Mouse (Mus musculus): ENCODE measurements around the gene Rnf123. TPM values are rescaled to one million over a fixed set of nuclear protein-coding genes. Genes with fewer than 3 reads are reported as not detected.

Rnf123 gene
- total RNA-seq, 1 experiment: 14.5 TPM

DNA sequence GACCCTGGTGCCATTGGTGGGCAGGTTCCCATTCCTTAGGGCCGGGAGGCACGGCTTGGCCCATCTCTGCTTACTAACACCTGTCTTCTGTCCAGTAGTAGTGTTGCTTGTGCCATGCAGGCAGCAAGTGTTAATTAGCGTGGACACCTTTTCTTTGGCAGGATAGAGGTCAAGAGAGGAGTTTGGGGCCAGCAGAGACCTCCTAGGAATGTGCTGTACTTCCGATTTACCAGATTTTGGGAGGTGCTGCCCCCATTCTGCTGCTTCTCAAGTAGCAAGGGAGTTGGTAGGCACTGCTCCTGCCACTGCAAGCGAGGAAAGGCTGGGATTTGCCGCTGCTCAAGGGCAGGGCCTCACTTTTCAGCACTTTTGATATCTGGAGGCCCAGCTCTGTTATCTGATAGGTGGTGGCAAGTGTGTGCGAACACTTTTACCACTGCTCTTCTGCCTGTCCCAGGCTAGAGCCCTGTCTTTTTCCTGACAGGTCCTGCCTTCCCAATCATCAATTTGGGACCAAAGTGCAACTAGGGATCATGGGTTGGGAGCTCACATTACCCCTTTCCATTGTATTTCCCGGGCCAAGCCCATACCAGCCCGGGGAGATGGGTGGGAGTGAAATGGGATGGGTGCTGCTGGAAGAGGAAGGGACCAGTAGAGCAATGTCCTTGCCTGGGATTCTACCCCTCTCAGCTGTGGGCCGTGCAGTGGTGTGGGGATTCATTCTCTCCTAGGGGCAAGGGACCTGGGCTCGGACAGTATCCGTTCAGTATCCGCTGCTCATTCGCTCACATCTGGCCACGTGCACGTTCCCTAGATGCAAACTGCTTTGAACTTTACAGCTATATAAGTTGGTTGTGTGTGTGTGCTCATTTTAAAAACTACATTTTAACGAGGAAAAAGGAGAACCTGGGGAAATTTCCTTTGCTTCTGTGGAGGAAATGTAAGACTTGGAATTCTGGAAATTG, 35.3 kb downstream of the Rnf123 start:
- Histone ChIP-seq H3K27ac (ENCODE audit: insufficient read depth, low read depth, low read length, poor library complexity, severe bottlenecking) (no peak overlapping the region), H3K4me3 (ENCODE audit: insufficient read depth in 1 of 2, low read depth in 1 of 2, low read length in 2 of 2, poor library complexity in 1 of 2, severe bottlenecking in 1 of 2) (peak overlapping the region; percentile 48 to 92), H3K4me1 (ENCODE audit: control insufficient read depth in 2 of 2, insufficient read depth in 2 of 2, low read length in 2 of 2, poor library complexity in 1 of 2) (peaks cover 0 to 7% of the 10 kb centered on the region in 2 experiments; a peak in 1 of 4 replicates), H3K36me3 (ENCODE audit: control insufficient read depth, insufficient read depth, low read length, poor library complexity, severe bottlenecking) (peaks cover 31% of the 10 kb centered on the region), H3K9me3 (ENCODE audit: control insufficient read depth, insufficient read depth, low read depth, low read length) (no peaks in the 10 kb centered on the region), H3K9ac (ENCODE audit: insufficient read depth, low read depth, low read length, poor library complexity, severe bottlenecking) (peak overlapping the region; percentile 72; the same call in 1 of the 2 replicates)
- in situ Hi-C loops (cut with MboI; ENCODE audit: low sequenced_read_pairs in 2 of 2, unreplicated experiment in 2 of 2): no loop called here
- no peak for DNase-seq (ENCODE audit: low read depth, low spot score)
- TF ChIP-seq HCFC1 (IDR thresholded peaks at IDR 0.05; ENCODE audit: borderline replicate concordance, insufficient read depth, low read length) (no peak), MAFK (IDR thresholded peaks at IDR 0.05; ENCODE audit: insufficient read depth, low read depth, low read length) (no peak), ZNF384 (IDR thresholded peaks at IDR 0.05; ENCODE audit: low read depth, low read length) (no peak), ZC3H11A (IDR thresholded peaks at IDR 0.05; ENCODE audit: borderline replicate concordance, low read depth, low read length) (no peak), CHD2 (IDR thresholded peaks at IDR 0.05; ENCODE audit: low read depth, low read length) (no peak)

DNA sequence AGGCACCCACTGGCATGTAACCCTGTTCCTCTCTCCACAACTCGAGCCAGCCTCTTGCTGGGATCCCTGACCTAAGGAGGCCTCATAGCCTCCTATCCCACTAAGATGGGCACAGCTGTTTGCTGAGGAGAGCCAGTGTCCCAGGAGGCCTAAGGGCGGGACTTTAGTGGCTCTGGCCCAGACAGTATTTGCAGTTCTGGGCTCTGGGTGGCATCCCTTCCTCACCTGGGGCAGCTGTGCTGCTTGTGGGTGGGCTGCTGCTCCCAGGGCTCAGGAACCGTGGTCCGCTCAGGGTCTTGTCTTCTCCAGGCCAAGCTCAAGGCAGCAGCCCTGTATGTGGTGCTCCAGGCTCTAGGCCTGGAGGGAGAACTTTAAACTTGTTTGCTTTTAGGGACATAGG, 36.6 kb downstream of the Rnf123 start:
- in situ Hi-C loops (cut with MboI; ENCODE audit: low sequenced_read_pairs in 2 of 2, unreplicated experiment in 2 of 2): no loop called here

DNA sequence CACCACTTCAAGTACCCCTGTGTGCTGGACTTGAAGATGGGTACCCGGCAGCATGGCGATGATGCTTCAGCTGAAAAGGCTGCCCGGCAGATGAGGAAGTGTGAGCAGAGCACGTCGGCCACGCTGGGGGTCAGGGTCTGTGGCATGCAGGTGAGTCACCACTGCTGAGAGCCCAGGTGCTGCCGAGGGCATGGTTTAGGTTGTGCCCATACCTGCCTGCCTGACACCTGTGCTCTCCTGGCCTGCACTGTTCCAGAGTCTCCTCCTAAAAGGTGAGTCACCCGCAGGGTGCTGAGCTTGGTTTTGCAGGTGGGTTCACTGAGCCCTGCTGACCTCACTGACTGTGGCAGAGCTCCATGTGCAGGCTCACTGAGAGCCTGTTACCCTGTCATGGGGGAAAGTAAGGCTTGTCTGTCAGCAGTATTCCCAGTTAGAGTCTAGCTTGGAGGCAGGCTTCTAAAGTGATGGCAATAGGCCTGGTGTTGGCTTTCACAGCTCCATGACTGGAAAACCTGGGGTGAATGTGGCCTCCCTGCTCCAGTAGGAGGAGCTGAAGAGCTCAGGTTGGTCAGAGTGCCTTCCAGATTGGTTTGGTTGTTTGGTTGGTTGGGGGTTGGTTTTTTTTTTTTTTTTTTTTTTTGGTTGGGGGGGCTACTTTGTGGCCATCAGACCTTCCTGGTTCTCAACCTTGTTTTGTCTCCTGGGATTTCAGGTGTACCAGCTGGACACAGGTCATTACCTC, 38.2 kb downstream of the Rnf123 start:
- peaks cover 22% of the 10 kb centered on the region for H3K36me3 ChIP-seq (ENCODE audit: control insufficient read depth, insufficient read depth, low read length, poor library complexity, severe bottlenecking)
- DNase-seq (ENCODE audit: low read depth, low spot score): no peak
- H3K9me3 ChIP-seq (ENCODE audit: control insufficient read depth, insufficient read depth, low read depth, low read length): no peaks in the 10 kb centered on the region
- TF ChIP-seq ZNF384 (IDR thresholded peaks at IDR 0.05; ENCODE audit: low read depth, low read length): peak; percentile 85
- TF ChIP-seq ZC3H11A (IDR thresholded peaks at IDR 0.05; ENCODE audit: borderline replicate concordance, low read depth, low read length): no peak
- H3K27ac ChIP-seq (ENCODE audit: insufficient read depth, low read depth, low read length, poor library complexity, severe bottlenecking): no peak overlapping the region
- no peak overlapping the region for H3K9ac ChIP-seq (ENCODE audit: insufficient read depth, low read depth, low read length, poor library complexity, severe bottlenecking)
- no peak overlapping the region for H3K4me3 ChIP-seq (ENCODE audit: insufficient read depth in 1 of 2, low read depth in 1 of 2, low read length in 2 of 2, poor library complexity in 1 of 2, severe bottlenecking in 1 of 2)
- peaks cover 0 to 7% of the 10 kb centered on the region in 2 experiments; a peak in 1 of 4 replicates for H3K4me1 ChIP-seq (ENCODE audit: control insufficient read depth in 2 of 2, insufficient read depth in 2 of 2, low read length in 2 of 2, poor library complexity in 1 of 2)
- in situ Hi-C loops (cut with MboI; ENCODE audit: low sequenced_read_pairs in 2 of 2, unreplicated experiment in 2 of 2): no loop called here

More for the DNA sequence above, 36.6 kb downstream of the Rnf123 start:
- Histone ChIP-seq H3K27ac (ENCODE audit: insufficient read depth, low read depth, low read length, poor library complexity, severe bottlenecking) (no peak overlapping the region), H3K4me3 (ENCODE audit: insufficient read depth in 1 of 2, low read depth in 1 of 2, low read length in 2 of 2, poor library complexity in 1 of 2, severe bottlenecking in 1 of 2) (no peak overlapping the region), H3K9ac (ENCODE audit: insufficient read depth, low read depth, low read length, poor library complexity, severe bottlenecking) (no peak overlapping the region), H3K4me1 (ENCODE audit: control insufficient read depth in 2 of 2, insufficient read depth in 2 of 2, low read length in 2 of 2, poor library complexity in 1 of 2) (peaks cover 0 to 7% of the 10 kb centered on the region in 2 experiments; a peak in 1 of 4 replicates), H3K9me3 (ENCODE audit: control insufficient read depth, insufficient read depth, low read depth, low read length) (no peaks in the 10 kb centered on the region), H3K36me3 (ENCODE audit: control insufficient read depth, insufficient read depth, low read length, poor library complexity, severe bottlenecking) (peaks cover 27% of the 10 kb centered on the region)
- TF ChIP-seq MAFK (IDR thresholded peaks at IDR 0.05; ENCODE audit: insufficient read depth, low read depth, low read length): no peak
- TF ChIP-seq ZC3H11A (IDR thresholded peaks at IDR 0.05; ENCODE audit: borderline replicate concordance, low read depth, low read length): no peak
- TF ChIP-seq ZNF384 (IDR thresholded peaks at IDR 0.05; ENCODE audit: low read depth, low read length): no peak
- no peak for TF ChIP-seq CHD2 (IDR thresholded peaks at IDR 0.05; ENCODE audit: low read depth, low read length)
- no peak for TF ChIP-seq HCFC1 (IDR thresholded peaks at IDR 0.05; ENCODE audit: borderline replicate concordance, insufficient read depth, low read length)
- no peak for DNase-seq (ENCODE audit: low read depth, low spot score)

DNA sequence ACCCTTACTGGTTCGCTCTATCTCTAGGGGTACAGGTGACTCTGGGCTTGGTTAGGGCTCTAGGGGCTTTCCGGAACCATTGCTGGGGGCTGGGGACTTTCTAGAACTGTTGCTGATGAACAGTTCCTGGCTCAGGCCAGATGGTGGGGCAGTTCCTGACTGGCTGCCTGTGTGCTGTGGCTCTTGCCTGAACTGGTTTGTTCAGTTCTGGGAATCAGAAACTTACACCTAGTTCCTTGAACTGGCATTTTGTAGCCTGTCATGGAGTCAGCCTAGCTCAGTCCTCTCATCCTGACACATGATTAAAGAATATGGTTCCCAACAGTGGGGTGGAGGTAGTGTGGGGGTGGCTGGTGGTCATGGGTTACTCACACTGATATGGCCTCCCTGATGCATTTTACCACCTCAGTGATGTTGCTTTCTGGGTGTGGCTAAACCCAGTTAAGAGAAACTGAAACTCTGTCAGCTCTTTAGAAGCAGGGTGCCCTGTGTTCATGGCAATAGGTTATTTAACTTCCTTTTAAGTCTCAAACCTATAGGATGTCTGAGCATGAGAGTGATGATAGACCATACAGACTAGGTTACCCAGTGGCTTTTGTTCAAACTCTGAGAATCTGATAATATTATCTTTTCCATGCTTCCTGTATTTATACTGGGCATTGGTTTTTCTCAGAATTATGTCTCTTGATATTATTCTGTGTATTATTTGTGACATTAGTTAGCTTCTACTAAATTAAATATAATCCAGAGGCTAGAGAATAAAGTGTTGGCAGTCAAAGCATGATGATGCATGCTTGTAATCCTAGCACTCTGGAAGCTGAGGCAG, 47.6 kb downstream of the Rnf123 start:
- in situ Hi-C loops (cut with MboI; ENCODE audit: low sequenced_read_pairs in 2 of 2, unreplicated experiment in 2 of 2): no loop called here
- Histone ChIP-seq H3K36me3 (ENCODE audit: control insufficient read depth, insufficient read depth, low read length, poor library complexity, severe bottlenecking) (peaks cover 12% of the 10 kb centered on the region), H3K9ac (ENCODE audit: insufficient read depth, low read depth, low read length, poor library complexity, severe bottlenecking) (no peak overlapping the region), H3K4me1 (ENCODE audit: control insufficient read depth in 2 of 2, insufficient read depth in 2 of 2, low read length in 2 of 2, poor library complexity in 1 of 2) (peaks cover 6 to 9% of the 10 kb centered on the region in 2 experiments), H3K4me3 (ENCODE audit: insufficient read depth in 1 of 2, low read depth in 1 of 2, low read length in 2 of 2, poor library complexity in 1 of 2, severe bottlenecking in 1 of 2) (no peak overlapping the region), H3K27ac (ENCODE audit: insufficient read depth, low read depth, low read length, poor library complexity, severe bottlenecking) (no peak overlapping the region), H3K9me3 (ENCODE audit: control insufficient read depth, insufficient read depth, low read depth, low read length) (no peaks in the 10 kb centered on the region)
- no peak for DNase-seq (ENCODE audit: low read depth, low spot score)
- TF ChIP-seq MAFK (IDR thresholded peaks at IDR 0.05; ENCODE audit: insufficient read depth, low read depth, low read length) (no peak), CHD2 (IDR thresholded peaks at IDR 0.05; ENCODE audit: low read depth, low read length) (no peak), ZC3H11A (IDR thresholded peaks at IDR 0.05; ENCODE audit: borderline replicate concordance, low read depth, low read length) (no peak), HCFC1 (IDR thresholded peaks at IDR 0.05; ENCODE audit: borderline replicate concordance, insufficient read depth, low read length) (no peak), ZNF384 (IDR thresholded peaks at IDR 0.05; ENCODE audit: low read depth, low read length) (no peak)
